Mouse (Mus musculus) lung, postnatal 0 days (tissue): Measurements from ENCODE around the gene Chrd. TPM values are rescaled to one million over a fixed set of nuclear protein-coding genes. Genes with fewer than 3 reads are reported as not detected.

ENCODE experiments used
- ATAC-seq: fragments of 200-750 bp; cut with Nextera tagmentation; 2 replicates; pipeline ENCODE4 v1.8.0; 2017; ENCODE audit warnings: moderate library complexity
- DNase-seq: peaks from one replicate; pipeline ENCODE4 v3.0.0-alpha.2; 2016; ENCODE audit warnings: low spot score
- H3K27ac ChIP-seq: fragments of 300-500 bp; sonication (generic); 2 replicates; pipeline ENCODE4 v1.5.1; 2014; ENCODE audit warnings: antibody characterized with exemption, mild to moderate bottlenecking, low read length, mixed read lengths
- H3K27me3 ChIP-seq: fragments of 300-500 bp; sonication (generic); replicated peaks from 2 replicates; pipeline ENCODE4 v1.6.1; 2014; ENCODE audit warnings: low read length, mixed read lengths; ENCODE audit not compliant: insufficient read depth
- H3K36me3 ChIP-seq: fragments of 300-500 bp; sonication (generic); 2 replicates; pipeline ENCODE4 v1.6.1; 2014; ENCODE audit warnings: low read length, mixed read lengths; ENCODE audit not compliant: insufficient read depth
- H3K4me1 ChIP-seq: fragments of 300-500 bp; sonication (generic); 2 replicates; pipeline ENCODE4 v1.6.1; 2014; ENCODE audit warnings: antibody characterized with exemption, low read depth, low read length, mixed read lengths; ENCODE audit not compliant: insufficient read depth
- H3K4me2 ChIP-seq: fragments of 300-500 bp; sonication (generic); replicated peaks from 2 replicates; pipeline ENCODE4 v1.6.1; 2014; ENCODE audit warnings: low read depth, mild to moderate bottlenecking, low read length, moderate library complexity, mixed read lengths
- H3K4me3 ChIP-seq: fragments of 300-500 bp; sonication (generic); 2 replicates; pipeline ENCODE4 v1.5.1; 2014; ENCODE audit warnings: low read depth, low read length
- H3K9ac ChIP-seq: fragments of 300-500 bp; sonication (generic); replicated peaks from 2 replicates; pipeline ENCODE4 v1.6.1; 2014; ENCODE audit warnings: low read depth, mild to moderate bottlenecking
- H3K9me3 ChIP-seq: fragments of 300-500 bp; sonication (generic); 2 replicates; pipeline ENCODE4 v1.6.1; 2016; ENCODE audit warnings: low read length, mixed read lengths
- CTCF ChIP-seq: IDR thresholded peaks from 2 replicates; pipeline ENCODE4 v1.5.1; 2016; ENCODE audit warnings: antibody characterized with exemption, mild to moderate bottlenecking
- EP300 ChIP-seq: IDR thresholded peaks from 2 replicates; pipeline ENCODE4 v1.6.1; 2016; ENCODE audit warnings: antibody characterized with exemption, mild to moderate bottlenecking, control low read depth
- WGBS: fragments of 180-500 bp; shearing (Covaris S2); extraction: QIAGEN DNeasy Blood & Tissue Kit; methylation state at CpG from one replicate; pipeline ENCODE4 v1.1.7; 2014; 5-methylcytosine and 5-hydroxymethylcytosine counted together
- polyA plus RNA-seq: library from polyadenylated mRNA; unstranded; fragments of >200 nt; fragmentation: Nextera tagmentation; extraction: Ambion mirVana; gene quantifications from 2 replicates; pipeline ENCODE4 v1.2.1, GENCODE M21; 2015

The Chrd gene
- 1.5 and 1.7 TPM in 2 replicates for polyA plus RNA-seq

DNA sequence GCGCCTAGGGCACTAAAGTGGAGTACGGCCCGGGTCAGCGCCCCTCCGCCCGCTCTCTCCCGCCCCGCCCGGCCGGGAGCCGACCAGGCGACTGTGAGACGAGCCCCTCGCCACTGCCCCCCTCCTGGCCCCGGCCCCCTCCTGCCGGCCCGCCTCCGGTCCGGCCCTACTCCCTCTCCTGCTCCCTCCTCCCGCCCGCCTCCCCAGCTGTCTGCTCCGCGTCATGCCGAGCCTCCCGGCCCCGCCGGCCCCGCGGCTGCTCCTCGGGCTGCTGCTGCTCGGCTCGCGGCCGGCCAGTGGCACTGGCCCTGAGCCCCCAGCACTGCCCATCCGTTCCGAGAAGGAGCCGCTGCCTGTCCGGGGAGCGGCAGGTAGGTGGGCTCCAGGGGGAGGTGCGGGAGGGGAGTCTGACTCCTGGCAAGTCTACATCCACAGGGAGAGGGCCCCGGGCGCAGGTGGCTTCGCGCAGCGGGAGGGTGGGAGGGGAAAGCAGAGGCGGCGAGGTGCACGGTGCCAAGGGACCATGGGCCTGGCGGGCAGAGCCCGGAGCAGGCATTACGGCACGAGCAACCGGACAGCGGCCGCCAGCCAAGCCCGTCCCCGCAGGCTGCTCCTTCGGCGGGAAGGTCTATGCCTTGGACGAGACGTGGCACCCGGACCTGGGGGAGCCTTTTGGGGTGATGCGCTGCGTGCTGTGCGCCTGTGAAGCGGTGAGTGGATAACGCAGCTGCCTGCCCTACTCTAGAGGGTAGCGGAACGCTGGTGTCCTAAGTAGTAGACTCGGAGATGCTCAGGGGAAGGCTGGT lies at the start of gene Chrd:
Gene Chrd, plus strand, starts transcription at position 203 of the 806 bp plus-strand sequence.
- Histone ChIP-seq H3K4me2 (peak within 1 kb of the TSS; percentile 99), H3K9ac (peak within 1 kb of the TSS; percentile 54), H3K9me3 (no peaks in the 10 kb centered on the region), H3K27ac (peak within 1 kb of the TSS; percentile 54; the same call in 1 of the 2 replicates), H3K4me3 (peak within 1 kb of the TSS; percentile 60), H3K4me1 (no peaks in the 10 kb centered on the region; the same call in 1 of the 2 replicates), H3K36me3 (no peaks in the 10 kb centered on the region), H3K27me3 (peaks cover 21% of the 10 kb centered on the region)
- DNase-seq, result peak; percentile 74
- ATAC-seq, result peak; percentile 87
- WGBS, result 1% methylated on average over 44 of the region's 70 CpGs
- no peak for TF ChIP-seq CTCF
- no peak for TF ChIP-seq EP300

DNA sequence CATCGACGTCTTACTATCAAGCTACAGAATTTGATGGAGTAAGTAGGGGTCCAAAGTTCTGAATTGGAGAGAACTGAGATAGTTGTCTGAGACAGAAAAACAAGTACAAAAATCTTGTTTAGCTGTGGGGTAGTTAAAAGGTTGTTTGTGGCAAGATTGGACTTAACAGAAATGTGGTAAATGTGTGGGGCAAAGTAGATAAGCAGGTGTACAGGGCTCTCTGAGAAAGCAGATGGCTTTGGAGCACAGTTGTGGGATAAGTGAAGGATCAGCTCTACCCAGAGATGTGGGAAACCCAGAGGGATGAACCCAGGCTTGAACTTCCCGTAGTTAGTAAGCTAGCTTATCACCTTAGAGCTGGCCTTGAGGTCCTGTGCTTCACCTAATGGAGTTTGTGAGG lies 42.2 kb upstream of the Chrd start:
- Histone ChIP-seq H3K36me3 (peaks cover 38% of the 10 kb centered on the region), H3K9ac (no peak overlapping the region), H3K4me2 (no peak overlapping the region), H3K4me1 (peaks cover 7% of the 10 kb centered on the region; the same call in 1 of the 2 replicates), H3K27me3 (no peaks in the 10 kb centered on the region), H3K27ac (no peak overlapping the region), H3K4me3 (no peak overlapping the region), H3K9me3 (no peaks in the 10 kb centered on the region)
- DNase-seq, result no peak
- no peak for ATAC-seq
- no peak for TF ChIP-seq EP300
- TF ChIP-seq CTCF, result no peak
- WGBS, result 81% methylated on average over 3 of the region's 3 CpGs

DNA sequence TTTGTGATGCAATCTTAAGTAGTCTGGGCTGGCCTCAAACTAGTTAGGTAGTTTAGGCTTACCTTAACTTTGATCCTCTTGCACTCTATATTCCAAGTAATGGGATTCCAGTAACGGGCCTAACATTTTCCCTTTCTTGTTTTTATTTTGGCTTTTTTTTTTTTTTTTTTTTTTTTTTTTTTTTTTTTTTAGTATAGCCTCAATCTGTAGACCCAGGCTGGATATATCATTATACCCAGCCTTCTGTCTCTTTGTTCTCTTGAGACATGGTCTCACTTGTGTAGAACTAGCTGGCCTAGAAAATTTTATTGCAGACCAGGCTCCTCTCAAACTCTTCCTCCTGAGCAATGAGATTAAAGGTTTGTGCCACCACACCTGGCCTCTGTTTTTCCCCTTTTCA lies 41.3 kb upstream of the Chrd start:
- no peak for ATAC-seq
- Histone ChIP-seq H3K9me3 (no peaks in the 10 kb centered on the region), H3K27me3 (no peaks in the 10 kb centered on the region), H3K4me3 (no peak overlapping the region), H3K4me1 (peaks cover 12% of the 10 kb centered on the region; the same call in 1 of the 2 replicates), H3K9ac (no peak overlapping the region), H3K36me3 (peaks cover 32% of the 10 kb centered on the region; the same call in 1 of the 2 replicates), H3K27ac (no peak overlapping the region), H3K4me2 (no peak overlapping the region)
- DNase-seq, result no peak
- TF ChIP-seq EP300, result no peak
- TF ChIP-seq CTCF, result no peak
- 43% methylated on average over 1 of the region's 1 CpGs for WGBS

DNA sequence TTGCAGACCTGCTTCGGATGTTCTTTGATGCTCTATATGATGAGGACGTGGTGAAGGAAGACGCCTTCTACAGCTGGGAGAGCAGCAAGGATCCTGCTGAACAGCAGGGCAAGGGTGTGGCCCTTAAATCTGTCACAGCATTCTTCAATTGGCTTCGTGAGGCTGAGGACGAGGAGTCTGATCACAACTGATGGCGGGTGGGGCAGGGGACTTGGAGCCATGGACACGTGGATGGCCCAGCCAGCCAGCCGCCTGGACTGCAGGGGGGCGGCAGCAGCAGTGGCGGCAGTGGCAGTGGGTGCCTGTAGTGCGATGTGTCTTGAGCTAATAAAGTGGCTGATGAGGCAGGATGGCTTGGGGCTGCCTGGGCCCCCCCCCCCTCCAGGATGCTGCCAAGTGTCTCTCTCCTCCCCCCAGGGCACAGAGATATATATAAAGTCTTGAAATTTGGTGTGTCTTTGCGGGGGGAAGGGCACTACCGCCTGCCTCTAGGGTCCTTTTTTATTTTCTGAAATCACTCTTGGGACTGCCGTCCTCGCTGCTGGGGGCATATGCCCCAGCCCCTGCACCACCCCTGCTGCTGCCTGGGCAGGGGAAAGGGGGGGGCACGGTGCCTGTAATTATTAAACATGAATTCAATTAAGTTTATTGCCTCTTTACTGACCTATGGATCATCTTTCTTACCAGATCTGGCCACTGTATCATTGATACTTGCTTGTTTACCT lies 40.5 kb upstream of the Chrd start:
- H3K4me2 ChIP-seq, result no peak overlapping the region
- H3K4me3 ChIP-seq, result no peak overlapping the region
- no peak overlapping the region for H3K9ac ChIP-seq
- H3K9me3 ChIP-seq, result no peaks in the 10 kb centered on the region
- H3K27me3 ChIP-seq, result no peaks in the 10 kb centered on the region
- H3K36me3 ChIP-seq, result peaks cover 27% of the 10 kb centered on the region; the same call in 1 of the 2 replicates
- H3K4me1 ChIP-seq, result peaks cover 12% of the 10 kb centered on the region; the same call in 1 of the 2 replicates
- ATAC-seq (no peak), DNase-seq (no peak)
- TF ChIP-seq EP300, result no peak
- no peak for TF ChIP-seq CTCF
- no peak overlapping the region for H3K27ac ChIP-seq
- 52% methylated on average over 16 of the region's 16 CpGs for WGBS

DNA sequence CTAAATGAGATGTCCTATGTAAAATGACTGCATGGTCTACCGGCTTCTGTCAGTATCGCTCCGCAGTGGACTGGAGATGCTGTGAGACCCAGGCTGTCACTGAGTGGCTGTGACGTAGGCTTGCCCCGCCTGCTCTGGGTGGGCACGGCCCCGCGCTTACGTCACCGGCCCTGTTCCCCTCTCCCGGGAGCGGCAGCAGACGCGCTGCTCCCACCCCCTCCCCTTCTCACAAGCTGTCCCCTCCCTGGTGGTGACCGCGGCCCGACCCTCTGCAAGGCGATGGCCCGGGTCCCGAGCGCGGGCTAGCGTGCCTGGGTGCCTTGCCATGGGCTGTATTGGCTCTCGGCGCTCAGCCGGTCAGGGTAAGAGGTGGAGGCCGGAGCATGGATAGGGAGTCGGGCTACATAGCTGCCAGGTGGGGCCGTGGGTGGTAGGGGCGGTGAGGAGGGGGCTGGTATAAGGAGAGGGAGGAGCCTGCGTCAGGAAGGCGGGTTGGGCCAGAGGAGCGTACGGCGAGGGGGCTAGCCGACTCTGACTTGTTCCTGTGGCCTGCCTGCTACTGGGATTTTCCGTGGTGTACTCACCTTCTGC lies 39.7 kb upstream of the Chrd start, which contains the start of gene Fam131a:
Gene Fam131a, plus strand, starts transcription at position 131 of the 591 bp plus-strand sequence.
- H3K4me2 ChIP-seq, result peak within 1 kb of the TSS; percentile 95
- H3K9ac ChIP-seq, result peak within 1 kb of the TSS; percentile 75
- TF ChIP-seq EP300 (no peak), CTCF (no peak)
- H3K36me3 ChIP-seq, result peaks cover 22% of the 10 kb centered on the region; the same call in 1 of the 2 replicates
- H3K27ac ChIP-seq, result peak within 1 kb of the TSS; percentile 54
- WGBS, result under 1% methylated on average over 34 of the region's 37 CpGs
- no peaks in the 10 kb centered on the region for H3K9me3 ChIP-seq
- DNase-seq, result peak; percentile 94
- ATAC-seq, result peak; percentile 94
- H3K27me3 ChIP-seq, result no peaks in the 10 kb centered on the region
- peaks cover 12% of the 10 kb centered on the region; the same call in 1 of the 2 replicates for H3K4me1 ChIP-seq
- H3K4me3 ChIP-seq, result peak within 1 kb of the TSS; percentile 58
